Mouse (Mus musculus): ENCODE data around the gene Mark3.

- TF ChIP-seq CTCF (IDR thresholded peaks at IDR 0.05; ENCODE audit: borderline replicate concordance, insufficient read depth, low read depth, low read length) (no peak), POLR2A (IDR thresholded peaks at IDR 0.05; ENCODE audit: borderline replicate concordance, insufficient read depth, low read length) (no peak)
Measured at GRCm38 (mm10) chr12:111678997-111679396, 104.7 kb downstream of the Mark3 start.
